Mouse (Mus musculus) ES-Bruce4 (cell line): ENCODE results near the gene Ugp2.

ENCODE experiments used
- CTCF ChIP-seq: IDR thresholded peaks from one replicate; pipeline ENCODE4 v1.8.1; 2011; ENCODE audit warnings: low read depth, low read length
- EP300 ChIP-seq: IDR thresholded peaks from 2 replicates; pipeline ENCODE4 v1.6.1; 2011; ENCODE audit warnings: low read depth, low read length; ENCODE audit not compliant: insufficient read depth
- POLR2A ChIP-seq: IDR thresholded peaks from one replicate; pipeline ENCODE4 v1.8.1; 2011; ENCODE audit warnings: low read length; ENCODE audit not compliant: insufficient read depth

GRCm38 (mm10) chr11:21371122-21371806 lies at the start of gene Ugp2:
- TF ChIP-seq CTCF (no peak), POLR2A (peak; percentile 89), EP300 (0 out of 2 replicates have a peak, but pooled peaks have one; percentile 3)
